Mouse (Mus musculus) heart, adult 18-20 months (tissue): ENCODE measurements at regions not wholly inside any gene's neighbourhood (a gene's known extent, or its start where the extent isn't known, plus 50 kb on each side); places are given as distances from the start of the nearest gene placed in this dataset.

ENCODE experiments used
- DNase-seq, 2 experiments: peaks; one replicate each; pipeline ENCODE4 v3.0.0; 2021 to 2022; ENCODE audit warnings: mixed read lengths in 1 of 2

DNA sequence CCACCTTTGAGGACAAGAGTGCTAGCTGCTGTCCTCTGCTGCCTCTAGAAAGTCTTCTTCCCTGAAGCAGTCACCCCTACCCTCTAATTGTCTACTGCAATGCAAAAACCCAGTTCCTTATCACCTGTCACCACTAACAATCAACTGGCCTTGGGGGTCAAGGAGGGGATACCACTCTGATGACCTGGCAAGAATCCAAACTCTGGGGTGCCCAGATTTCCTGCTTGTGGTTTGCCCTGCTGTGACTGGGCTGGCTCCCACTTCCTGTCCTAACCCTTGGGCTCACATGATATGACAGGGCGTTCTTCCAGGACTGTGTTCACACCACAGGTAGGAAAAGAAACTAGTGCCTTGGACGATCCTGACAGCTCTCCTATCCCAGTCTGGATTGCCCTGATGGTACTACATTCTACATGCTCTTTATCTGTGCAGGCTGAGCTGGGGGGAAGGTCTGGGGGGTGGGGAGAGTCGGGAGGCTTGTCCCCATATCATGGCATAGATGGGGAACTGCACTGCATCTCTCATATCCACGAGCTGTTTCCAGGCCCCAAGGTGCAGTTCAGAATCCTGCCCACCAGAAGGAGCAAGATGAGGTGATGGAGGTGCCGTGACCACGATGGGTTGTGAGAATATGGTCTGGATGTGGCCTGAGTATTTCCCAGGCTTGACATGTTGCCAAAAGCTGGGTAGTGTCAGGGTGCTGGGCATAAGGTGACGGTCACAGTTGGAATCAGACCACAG is 81.0 kb downstream of the Maf start:
- DNase-seq: no peak

DNA sequence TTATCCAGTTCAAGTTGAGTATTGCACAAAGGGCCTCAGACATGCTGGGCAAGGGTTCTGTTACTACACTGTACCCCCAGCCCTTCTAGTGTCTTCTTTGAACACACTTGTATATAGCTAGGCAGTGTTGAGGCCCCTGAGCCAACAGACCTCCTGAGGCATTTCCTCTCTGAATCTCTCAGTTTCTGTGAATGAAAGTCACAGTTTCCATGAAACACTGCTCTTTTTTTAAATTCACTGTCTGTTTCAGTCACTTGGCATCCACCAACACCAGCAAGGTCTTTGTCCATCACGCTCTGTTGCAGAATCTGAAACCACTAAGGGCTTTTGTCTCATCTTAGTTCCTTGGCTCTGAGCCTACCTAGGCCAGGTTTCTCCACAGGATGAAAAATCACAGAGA is 82.5 kb downstream of the Maf start:
- no peak for DNase-seq

DNA sequence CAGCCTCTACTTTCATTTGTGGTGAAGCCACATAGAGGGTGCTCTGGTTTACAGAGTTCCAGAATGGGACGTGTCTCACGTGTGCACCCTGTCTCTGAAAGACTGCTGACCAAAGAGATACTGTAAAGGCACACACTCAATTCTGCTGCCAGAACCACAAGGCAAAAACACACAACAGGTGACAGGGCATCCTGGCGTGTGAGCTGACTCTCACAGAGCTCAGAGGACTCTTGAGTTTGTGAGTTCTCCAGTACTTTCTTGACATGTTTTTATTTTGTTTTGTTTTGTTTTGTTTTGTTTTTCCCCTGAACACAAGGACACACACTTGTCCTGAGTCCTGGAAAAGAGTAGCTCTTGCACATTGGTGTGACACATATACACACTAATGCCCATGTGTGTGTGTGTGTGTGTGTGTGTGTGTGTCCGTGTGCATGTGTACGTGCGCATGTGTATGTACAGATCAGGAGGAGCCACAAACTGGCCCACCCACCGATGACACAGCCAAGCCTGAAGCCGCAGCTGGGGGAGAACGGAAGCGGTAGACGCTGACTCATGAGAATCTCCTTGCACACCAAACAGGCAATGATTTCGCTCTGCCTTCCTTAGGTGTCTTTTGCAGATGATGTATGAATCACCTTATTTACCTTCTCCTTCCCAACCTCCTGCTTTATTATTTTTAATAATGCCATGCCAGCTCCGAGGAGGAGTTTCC is 89.4 kb downstream of the Maf start:
- DNase-seq: peak; percentile 44 to 69

DNA sequence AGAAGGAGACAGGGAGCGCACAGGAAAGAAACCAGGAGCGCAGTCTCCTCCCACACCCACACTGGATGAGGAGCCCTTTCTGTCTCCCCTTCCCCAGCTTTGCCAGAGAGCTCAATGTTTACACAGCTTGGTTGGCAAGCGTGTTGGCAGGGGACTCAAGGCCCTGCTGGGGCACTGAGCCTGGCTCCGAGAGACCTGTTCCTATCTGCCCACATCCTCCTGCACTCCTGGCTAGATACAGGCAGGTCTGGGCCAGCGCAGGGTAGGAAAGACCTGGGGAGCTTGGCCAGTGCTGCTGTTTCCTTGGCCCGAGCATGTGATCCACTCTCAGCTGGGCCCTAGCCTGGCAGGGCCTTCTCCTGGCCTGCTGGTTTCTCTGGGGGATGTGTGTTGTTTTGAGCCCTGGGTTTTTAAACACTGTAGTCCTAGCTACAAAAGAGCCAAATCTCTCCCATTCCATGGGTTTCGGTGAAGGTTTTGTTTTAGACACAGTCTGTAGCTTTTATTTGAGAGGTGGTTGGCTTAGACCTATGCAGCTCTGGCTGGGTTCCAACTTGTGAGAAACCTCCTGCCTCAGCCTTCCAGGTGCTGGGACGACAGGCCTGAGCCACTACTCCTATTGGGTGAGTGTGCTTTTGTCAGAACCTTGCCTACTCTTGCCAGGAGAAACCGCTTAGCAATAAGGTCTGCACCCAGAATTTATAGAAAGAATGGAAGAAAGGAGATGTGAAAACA is 90.6 kb downstream of the Maf start:
- no peak for DNase-seq

DNA sequence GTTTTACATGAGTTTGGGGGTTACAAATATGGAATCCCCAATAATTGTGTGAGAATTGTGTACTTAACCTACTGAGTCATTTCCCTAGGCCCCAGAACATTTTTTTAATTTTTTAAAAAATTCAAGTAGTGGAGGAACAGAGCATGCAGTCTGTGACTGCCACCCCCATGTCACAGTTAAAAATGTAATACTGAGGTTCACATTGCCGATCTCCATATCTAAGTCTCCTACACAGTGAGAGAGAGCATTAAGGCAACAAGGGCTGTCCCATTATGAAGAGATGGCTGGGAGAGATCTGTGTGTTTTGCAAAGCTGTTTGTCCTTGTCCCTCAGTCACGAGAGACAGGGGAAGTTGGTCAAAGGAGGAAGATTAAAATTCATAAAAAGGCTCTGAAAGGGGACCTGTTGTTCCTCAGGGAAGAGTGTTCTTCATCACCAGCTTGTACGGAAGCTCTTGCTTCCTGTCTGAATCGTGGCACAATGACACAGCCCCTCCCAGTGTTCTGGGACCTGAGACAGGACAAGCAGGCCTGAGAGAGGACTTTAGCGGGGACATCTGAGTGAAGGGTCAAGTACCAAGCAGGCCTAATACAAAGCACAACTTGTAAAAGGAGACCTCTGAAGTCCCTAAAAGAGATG is 93.5 kb downstream of the Maf start:
- peak; percentile 29 to 65 for DNase-seq

DNA sequence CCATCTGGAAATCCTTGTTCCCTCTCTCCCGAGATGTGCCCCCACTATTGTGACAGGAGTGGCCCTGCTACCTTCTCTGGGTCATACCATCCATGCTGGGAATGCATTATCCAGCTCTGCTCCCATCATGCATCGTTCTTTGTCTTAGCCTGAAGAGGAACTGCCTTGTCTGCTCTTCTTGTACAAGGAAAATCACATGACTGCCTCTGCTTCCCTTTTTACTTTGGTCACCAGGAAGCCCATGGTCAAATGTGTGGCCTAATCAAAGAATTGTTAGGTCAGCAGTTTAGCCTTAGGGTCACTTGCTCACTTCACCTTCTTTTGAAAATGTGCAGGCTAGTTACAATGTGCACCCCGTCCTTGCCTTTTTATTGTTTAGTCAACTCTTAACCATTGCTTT is 95.5 kb downstream of the Maf start:
- peak in 1 of 2 experiments; percentile 59 for DNase-seq

DNA sequence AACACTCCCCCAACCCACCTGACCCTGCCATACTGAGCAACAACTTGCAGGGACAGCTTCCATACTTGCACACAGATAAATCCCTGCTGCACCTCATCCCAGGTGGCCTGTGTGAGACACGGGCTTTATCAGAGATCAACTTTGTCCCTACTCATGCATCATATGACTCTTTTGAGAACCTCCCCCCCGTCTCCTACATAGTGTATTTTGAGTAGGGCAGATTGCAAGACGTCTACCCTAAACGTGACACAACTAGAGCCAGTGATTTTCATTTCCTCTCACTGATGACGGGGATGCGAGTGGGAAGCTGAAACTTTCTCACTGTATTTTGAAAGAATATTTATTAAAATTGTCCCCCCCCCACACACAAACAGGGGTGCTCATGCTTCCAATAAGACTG is 107.8 kb downstream of the Maf start:
- DNase-seq: no peak

DNA sequence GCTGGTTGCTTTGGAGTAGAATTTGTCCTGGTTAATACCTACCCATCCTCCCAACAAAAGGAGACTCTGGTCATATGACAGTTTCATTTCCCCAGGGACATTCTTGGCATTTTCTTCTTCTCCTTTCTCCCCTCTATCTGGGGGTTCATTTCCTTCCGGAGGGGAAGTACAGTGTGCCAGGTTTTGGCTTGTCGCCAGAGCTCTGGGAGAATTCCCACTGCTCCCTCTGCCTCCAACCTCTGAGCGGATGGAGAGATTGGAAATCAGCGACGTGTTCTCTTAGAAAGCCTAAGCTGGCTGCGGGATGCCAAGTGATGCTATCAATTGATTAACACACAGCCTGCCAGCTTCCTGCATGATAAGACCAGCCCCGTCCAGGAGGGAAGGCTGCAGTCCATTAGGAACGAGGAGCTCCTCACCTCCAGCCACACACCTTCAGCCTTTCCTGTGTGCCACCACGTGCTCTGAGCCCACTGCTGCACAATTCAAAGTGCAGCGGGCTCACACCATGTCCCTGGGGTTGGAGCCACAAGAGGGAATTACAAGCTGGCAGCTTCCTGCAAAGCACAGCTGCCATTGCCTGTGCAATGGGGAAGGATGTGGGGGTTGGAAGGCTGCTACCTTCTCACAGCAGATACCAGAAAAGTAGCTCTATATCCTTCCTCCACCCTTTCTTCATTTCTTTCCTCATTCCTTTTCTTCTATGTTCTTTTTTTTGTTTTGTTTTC is 110.2 kb downstream of the Maf start:
- DNase-seq: peak; percentile 39 to 63

DNA sequence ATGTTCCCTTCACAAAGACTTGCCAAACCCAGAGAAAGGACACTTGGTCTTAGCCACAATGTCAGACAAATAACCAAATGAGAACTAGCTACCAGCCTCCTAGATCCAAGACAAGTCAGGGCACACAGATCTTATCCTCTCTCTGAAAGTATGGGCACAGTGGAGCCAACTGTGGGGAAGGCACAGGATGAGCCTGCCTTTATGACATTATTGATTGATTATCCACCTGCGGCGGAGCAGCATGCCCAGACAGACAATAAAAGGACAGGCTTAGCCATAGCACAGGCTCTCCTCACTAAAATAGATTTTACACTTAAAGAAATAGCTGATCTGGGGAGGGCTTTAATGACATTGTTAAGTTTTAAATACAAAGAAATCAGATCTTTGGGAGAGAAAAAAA is 117.9 kb downstream of the Maf start:
- no peak for DNase-seq

DNA sequence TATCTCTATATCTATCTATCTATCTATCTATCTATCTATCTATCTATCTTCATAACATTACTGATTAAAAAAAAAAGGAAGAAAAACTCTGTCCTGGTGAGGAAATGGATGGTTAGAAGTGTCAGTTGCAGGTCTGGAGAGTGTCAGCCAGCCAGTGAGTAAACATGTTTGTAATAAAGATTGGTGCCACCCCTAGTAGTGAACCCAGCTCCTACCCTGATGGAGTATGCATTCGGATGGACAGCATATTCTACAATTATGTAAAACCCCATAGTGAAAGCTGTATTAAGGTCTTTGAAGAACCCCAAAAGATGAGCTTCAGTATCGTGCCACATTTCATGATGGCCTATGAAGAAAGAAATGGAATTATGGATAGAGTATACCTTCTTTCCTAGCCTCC is 118.5 kb downstream of the Maf start:
- DNase-seq: no peak

DNA sequence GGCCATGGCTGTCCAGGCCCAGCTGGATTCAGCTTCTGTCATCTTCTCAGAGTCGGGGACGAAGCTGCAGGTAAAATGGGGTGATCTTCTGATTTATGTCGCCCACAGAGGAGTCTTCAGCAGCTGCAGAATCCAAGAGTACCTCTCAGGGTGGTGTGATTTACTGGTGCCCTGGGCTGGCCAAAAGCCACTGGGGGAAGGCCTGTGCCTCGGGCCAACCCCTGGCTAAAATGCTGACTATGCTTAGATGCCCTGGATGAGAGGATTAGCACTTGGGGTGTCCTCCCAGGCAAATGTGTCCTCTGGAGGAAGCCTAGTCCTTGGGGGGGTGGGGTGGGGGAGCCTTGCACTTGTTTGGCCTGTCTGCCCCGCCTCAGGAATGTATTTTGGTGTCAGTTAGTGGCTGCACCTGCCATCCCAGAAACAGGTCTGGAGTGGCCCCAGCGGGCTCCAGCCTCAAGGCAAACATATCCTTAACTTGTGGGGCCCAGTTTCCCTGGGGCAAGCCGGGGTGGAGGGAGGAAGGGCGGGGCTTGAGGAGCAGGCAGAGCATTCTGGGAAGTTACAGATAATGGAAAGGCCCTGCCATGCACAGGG is 123.2 kb downstream of the Maf start:
- peak in 1 of 2 experiments; percentile 9 for DNase-seq

DNA sequence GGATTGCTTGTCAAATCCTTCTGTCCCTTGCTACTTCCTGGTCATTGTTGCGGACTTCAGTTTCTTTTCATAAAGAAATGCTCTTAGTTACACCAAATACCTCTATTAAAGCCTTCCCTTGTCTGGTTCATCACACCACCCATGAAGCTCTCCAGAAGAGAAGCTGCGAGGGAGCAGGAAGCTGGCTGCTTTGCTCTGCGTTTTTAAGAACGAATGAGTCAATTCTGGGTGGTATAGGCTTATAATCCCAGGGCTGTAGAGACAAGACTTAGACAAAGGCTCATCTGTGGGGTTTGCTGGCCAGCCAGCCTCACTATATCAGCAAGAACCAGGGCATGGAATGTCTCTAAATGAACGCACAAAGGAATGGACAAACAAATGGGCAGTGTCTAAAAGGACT is 124.4 kb downstream of the Maf start:
- DNase-seq: peak in 1 of 2 experiments; percentile 17

DNA sequence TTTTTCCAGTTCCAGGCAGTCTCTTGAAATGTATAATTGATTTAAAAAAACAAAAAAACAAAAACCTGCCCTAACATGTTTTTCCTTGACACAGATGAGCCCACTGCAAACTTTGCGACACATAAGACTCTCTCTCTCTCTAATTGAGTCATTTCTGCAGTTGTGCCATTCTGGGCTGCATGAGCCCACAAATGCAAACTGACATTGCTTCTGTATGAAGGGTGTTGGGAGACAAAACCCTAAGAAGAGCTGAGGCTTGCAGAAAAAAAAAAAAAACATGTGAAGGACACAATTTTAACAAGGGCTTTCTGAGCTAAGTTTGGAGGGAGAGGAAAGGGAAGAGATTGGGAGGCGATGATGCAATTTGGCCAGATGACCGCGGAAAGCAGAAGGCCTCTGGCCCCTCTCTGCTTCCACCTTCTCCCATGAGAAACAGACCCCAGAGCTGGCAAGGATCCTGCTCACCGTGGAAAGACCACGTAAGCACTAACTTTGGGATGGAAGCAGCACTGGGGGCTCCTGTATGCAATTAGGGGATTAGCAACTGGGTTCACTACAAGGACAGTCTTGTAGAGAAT is 125.6 kb downstream of the Maf start:
- DNase-seq: peak; percentile 26 to 64

DNA sequence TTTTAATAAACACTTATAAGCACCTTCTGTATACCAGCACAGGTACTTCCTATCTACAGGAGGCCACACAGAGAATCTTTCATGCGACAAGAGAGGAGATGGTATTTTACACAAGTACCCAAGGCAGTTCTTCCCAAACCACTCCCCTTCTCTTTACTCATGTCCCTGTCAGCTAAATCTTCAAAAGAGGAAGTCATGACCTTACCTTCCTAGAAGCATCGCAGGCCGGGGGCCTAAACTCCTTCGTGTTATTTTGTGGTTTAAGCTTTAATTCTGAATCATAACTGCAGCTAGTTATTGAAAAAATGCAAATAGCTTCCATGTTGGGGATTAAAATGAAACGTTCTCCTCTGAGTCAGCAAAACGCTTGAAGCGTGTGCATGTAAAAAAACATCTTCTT is 139.2 kb downstream of the Maf start:
- DNase-seq: peak in 1 of 2 experiments; percentile 11

DNA sequence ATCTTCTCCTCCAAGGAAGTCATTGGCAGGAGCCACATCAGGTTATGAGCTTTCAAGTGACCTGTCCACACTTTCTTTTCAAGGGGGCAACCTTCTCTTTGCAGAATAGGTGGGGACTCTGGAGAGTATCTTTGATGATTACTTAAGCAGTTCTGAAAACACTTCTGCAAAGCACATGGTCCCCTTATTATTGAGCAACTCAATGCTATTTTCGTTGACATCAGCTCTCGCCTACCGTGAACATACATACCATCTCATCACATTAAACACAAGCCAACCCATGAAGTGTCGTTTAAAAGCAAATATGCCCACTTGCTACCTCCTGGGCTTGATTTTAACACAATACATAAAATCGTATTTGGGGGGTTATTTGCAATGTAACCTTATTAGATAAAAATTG is 141.8 kb downstream of the Maf start:
- no peak for DNase-seq

DNA sequence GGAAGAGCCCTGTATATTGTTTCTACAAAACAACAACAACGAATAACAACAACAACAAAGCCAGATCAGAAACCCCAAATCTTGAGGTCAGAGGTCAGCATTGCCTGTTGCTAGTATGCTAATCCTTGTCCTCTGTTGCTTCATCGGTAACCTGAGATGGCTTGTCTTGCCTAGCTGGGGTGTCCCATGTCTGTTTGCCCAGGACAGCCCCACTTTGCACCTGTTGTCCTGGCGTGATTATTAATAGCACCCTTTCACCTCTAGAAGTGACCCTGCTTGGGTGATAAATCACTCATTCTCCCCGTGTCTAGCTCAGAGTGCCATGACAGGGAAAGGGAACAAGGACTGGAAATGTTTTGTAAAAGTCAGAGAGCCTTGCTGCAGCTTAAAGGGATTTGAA is 145.2 kb downstream of the Maf start:
- DNase-seq: no peak

DNA sequence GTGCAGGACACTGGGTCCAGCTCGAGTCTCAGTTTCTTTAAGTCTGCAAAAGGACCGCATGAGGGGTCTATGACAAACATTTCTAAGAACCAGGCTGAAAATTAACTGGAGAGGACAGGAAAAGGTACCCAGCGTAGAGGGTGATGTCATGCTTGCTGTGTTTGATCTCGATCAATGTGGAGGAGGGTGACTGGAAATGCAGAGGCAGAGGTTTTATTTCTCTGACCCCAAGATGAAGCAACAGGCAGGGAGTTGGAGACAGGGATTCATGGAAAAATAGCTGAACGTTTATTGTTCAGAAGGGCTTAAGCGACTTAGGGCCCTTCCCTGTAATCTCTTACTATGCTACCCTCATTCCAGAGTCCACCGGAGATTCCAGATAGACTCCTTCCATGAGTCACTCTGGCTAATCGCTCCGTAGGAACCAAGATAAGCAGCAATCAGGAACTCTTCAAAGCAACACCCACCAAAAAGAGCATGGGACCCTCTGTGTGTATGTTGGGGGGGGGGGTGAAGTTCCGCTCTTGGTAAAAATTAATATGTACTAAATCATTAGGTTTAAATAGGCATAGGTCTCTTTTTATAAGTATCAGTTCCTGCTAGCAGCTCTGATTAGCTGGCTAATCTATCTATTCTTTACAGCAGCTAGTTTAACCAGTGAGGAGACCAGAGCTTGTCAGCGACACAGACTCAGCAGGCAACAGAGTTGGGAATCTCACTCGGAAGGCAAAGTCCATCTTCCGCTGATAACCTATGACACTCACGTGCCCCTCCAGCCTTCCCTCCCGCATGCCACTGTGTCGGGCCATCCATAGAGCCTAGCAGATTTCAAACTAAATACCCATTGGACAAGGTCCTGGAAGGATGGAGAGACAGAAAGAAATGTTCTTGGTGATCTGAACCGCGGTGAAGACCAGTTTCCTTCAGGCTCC is 146.3 kb downstream of the Maf start:
- no peak for DNase-seq

DNA sequence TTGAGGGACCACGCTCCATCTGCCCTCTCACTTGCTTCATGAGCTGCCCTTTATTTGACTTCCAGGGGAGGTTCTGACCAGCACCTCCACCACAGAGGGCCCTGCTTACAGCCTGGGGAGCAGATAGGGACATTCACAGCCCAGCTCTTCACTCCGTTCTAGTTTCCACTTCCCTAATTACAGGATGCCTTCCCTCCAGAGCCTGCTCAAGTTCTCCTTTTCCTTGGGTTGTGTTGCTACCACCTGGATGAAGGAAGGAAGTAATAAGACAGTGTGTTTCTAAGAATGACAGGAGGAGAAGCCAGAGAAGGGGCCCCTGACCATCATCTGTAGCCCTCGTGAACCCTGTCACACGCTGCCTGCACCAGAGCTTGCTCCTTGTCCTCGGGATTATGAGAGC is 152.1 kb downstream of the Maf start:
- peak in 1 of 2 experiments; percentile 32 for DNase-seq

DNA sequence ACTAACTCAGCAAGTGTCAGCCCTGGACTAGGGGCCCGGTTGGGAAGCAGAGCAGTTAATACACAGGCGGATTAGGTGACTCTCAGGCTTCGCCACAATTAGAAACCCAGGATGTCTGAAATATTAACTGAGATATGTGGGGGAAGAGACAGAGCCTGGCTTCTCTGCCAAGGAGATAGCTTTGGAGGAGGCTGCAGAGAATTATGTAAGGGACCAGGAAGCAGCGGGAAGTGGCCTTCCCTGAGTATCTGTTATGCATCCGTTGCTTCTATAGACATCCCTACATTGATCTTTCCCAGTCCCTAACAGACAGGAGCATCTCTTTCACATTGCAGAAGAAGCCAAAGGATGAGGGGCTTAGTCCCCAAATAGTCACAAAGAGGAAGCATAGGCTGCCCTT is 153.4 kb downstream of the Maf start:
- no peak for DNase-seq

DNA sequence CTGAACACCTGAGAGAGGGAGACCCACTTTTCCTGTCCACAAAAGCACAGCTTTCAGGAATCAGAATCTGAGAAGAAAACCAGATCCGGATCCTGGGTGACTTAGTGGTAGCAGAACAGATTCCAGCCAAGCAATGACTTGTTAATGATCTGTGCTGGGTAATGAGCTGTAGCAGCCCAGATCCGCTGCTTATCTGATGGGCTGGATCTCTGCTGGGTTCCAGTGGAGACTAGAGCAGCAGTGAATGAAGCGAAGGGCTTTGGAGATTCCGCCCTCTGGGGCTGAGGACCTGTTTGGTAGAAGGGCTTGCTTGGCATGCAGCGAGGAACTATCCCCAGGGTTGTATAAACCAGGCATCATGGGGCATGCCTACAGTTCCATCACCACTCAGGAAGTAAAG is 156.3 kb downstream of the Maf start:
- DNase-seq: no peak
